Mouse (Mus musculus): ENCODE measurements around the gene Tpm3. TPM values are rescaled to one million over a fixed set of nuclear protein-coding genes. Genes with fewer than 3 reads are reported as not detected.

The Tpm3 gene
- polyA plus RNA-seq, 1 experiment, result 198 TPM

- DNase-seq (ENCODE audit: low spot score), result no peak
These were observed 64.2 kb downstream of the Tpm3 start for GRCm38 (mm10) chr3:90136660-90137059.

GRCm38 (mm10) chr3:90137606-90138005 is 65.2 kb downstream of the Tpm3 start:
- no peak for DNase-seq (ENCODE audit: low spot score)

- no peak for DNase-seq (ENCODE audit: low spot score)
These were observed 67.5 kb downstream of the Tpm3 start for GRCm38 (mm10) chr3:90139962-90140361.

DNA sequence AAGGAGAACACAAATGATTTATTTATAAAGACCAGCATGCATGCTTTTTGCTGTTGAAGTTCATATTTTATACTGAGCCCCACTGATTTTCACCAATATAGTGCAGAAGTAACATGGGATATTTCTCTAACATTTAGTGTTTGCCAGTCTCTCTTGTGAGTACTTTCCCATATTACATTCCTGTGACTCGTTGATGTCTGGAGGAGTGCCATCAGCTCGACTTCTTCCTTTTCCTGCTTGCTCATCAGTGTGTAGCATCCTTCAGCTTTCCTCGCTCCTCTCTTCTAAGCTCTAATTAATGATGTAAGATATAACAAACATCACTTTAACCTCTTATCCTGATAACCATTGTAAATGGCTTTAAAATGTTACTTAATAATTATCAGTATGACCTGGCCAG is 73.0 kb downstream of the Tpm3 start:
- DNase-seq (ENCODE audit: low spot score), result no peak

DNA sequence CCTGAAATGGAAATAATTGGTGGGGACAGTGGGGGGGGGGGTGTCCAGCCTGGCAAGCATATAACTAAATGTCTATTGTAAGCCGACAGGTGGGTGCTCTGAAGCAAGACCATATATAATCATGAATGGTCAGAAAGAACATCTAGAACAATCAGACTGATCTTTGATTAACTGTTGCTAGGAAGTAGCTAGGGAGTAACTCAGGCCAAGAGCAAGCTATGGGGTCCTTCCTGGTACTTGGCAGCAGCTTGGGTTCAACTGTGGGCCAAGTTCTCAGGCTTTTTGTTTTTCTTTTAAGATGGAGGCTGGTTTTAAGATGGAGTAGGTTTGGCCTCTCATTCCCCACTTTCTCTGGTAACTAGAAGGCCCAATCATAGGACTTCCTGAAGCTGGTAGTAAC is 74.2 kb downstream of the Tpm3 start:
- no peak for DNase-seq (ENCODE audit: low spot score)

Other genes with a start within 250 kb of the Tpm3 start
- 3.4 and 5.3 TPM in 2 replicates for gene She, start 241.3 kb upstream of the Tpm3 start, polyA plus RNA-seq (2012; rRNA removed)
- gene Il6ra, start 159.5 kb upstream of the Tpm3 start, polyA plus RNA-seq (2012; rRNA removed), result 5.3 and 7.9 TPM in 2 replicates
- 32.0 and 35.8 TPM in 2 replicates for gene Atp8b2, start 109.1 kb upstream of the Tpm3 start, polyA plus RNA-seq (2012; rRNA removed)
- gene Hax1, start 73.9 kb upstream of the Tpm3 start, polyA plus RNA-seq (2012; rRNA removed), result 82.4 and 102 TPM in 2 replicates
- gene 4933434E20Rik, start 21.0 kb upstream of the Tpm3 start, polyA plus RNA-seq (2012; rRNA removed), result 85.5 and 91.1 TPM in 2 replicates
- gene Ubap2l, start 20.0 kb upstream of the Tpm3 start, polyA plus RNA-seq (2012; rRNA removed), result 85.2 and 100 TPM in 2 replicates
- gene Nup210l, start 31.5 kb downstream of the Tpm3 start, polyA plus RNA-seq (2012; rRNA removed), result 0.55 and 0.80 TPM in 2 replicates
- gene Rps27, start 141.0 kb downstream of the Tpm3 start, polyA plus RNA-seq (2012; rRNA removed), result 4,684 and 6,324 TPM in 2 replicates
- 18.7 and 21.4 TPM in 2 replicates for gene Rab13, start 141.0 kb downstream of the Tpm3 start, polyA plus RNA-seq (2012; rRNA removed)
- gene Jtb, start 158.9 kb downstream of the Tpm3 start, polyA plus RNA-seq (2012; rRNA removed), result 64.2 and 81.2 TPM in 2 replicates
- 1.7 and 2.0 TPM in 2 replicates for gene Creb3l4, start 170.9 kb downstream of the Tpm3 start, polyA plus RNA-seq (2012; rRNA removed)
- 55.0 and 79.5 TPM in 2 replicates for gene Slc39a1, start 175.5 kb downstream of the Tpm3 start, polyA plus RNA-seq (2012; rRNA removed)
- gene Crtc2, start 181.5 kb downstream of the Tpm3 start, polyA plus RNA-seq (2012; rRNA removed), result 23.7 and 35.6 TPM in 2 replicates
- 15.0 and 15.4 TPM in 2 replicates for gene Dennd4b, start 192.5 kb downstream of the Tpm3 start, polyA plus RNA-seq (2012; rRNA removed)
- 14.7 and 23.9 TPM in 2 replicates for gene Gatad2b, start 220.5 kb downstream of the Tpm3 start, polyA plus RNA-seq (2012; rRNA removed)

Data from urinary bladder, adult 2 months (tissue).